Mouse (Mus musculus) embryonic facial prominence, embryonic 11.5 days (tissue): ENCODE results near the gene Bckdhb. TPM values are rescaled to one million over a fixed set of nuclear protein-coding genes. Genes with fewer than 3 reads are reported as not detected.
"Not testable (repeated sequence)": the region's sequence is repeated elsewhere in the genome, so short reads cannot be mapped to it uniquely, and the experiment has no call there.

Experiments used
- ATAC-seq: fragments of 200-750 bp; cut with Nextera tagmentation; replicated peaks from 2 replicates; pipeline ENCODE4 v1.8.0; 2017; ENCODE audit warnings: low read depth; ENCODE audit not compliant: insufficient number of reproducible peaks, low FRiP score, low TSS enrichment
- DNase-seq: peaks from one replicate; pipeline ENCODE4 v3.0.0-alpha.2; 2015; ENCODE audit warnings: low spot score
- H3K27ac ChIP-seq: fragments of 300-500 bp; sonication (generic); replicated peaks from 2 replicates; pipeline ENCODE4 v1.5.1; 2014; ENCODE audit warnings: mild to moderate bottlenecking, low read depth, low read length, control low read depth
- H3K27me3 ChIP-seq: fragments of 300-500 bp; sonication (generic); 2 replicates; pipeline ENCODE4 v1.6.1; 2014; ENCODE audit warnings: mild to moderate bottlenecking, low read length, moderate library complexity, mixed read lengths; ENCODE audit not compliant: control insufficient read depth, insufficient read depth
- H3K36me3 ChIP-seq: fragments of 300-500 bp; sonication (generic); replicated peaks from 2 replicates; pipeline ENCODE4 v1.6.1; 2014; ENCODE audit warnings: low read depth, mild to moderate bottlenecking, low read length, moderate library complexity, mixed read lengths; ENCODE audit not compliant: control insufficient read depth, insufficient read depth
- H3K4me1 ChIP-seq: fragments of 300-500 bp; sonication (generic); 2 replicates; pipeline ENCODE4 v1.6.1; 2014; ENCODE audit warnings: low read length, mixed read lengths; ENCODE audit not compliant: control insufficient read depth, insufficient read depth
- H3K4me2 ChIP-seq: fragments of 300-500 bp; sonication (generic); 2 replicates; pipeline ENCODE4 v1.6.1; 2014; ENCODE audit warnings: low read depth, mild to moderate bottlenecking, control low read depth, low read length, moderate library complexity
- H3K4me3 ChIP-seq: fragments of 300-500 bp; sonication (generic); 2 replicates; pipeline ENCODE4 v1.5.1; 2014; ENCODE audit warnings: low read depth, low read length, control low read depth
- H3K9ac ChIP-seq: fragments of 300-500 bp; sonication (generic); replicated peaks from 2 replicates; pipeline ENCODE4 v1.6.1; 2014; ENCODE audit warnings: mild to moderate bottlenecking, control low read depth, low read length
- H3K9me3 ChIP-seq: fragments of 300-500 bp; sonication (generic); replicated peaks from 2 replicates; pipeline ENCODE4 v1.6.1; 2016; ENCODE audit warnings: mild to moderate bottlenecking, low read length, inconsistent platforms, mixed read lengths; ENCODE audit not compliant: control insufficient read depth
- WGBS: fragments of 180-500 bp; shearing (Covaris S2); extraction: QIAGEN DNeasy Blood & Tissue Kit; methylation state at CpG from one replicate; pipeline ENCODE4 v1.1.7; 2014; 5-methylcytosine and 5-hydroxymethylcytosine counted together
- polyA plus RNA-seq: library from polyadenylated mRNA; unstranded; fragments of >200 nt; fragmentation: Nextera tagmentation; extraction: Ambion mirVana; gene quantifications from 2 replicates; pipeline ENCODE4 v1.2.1, GENCODE M21; 2014

The Bckdhb gene
- polyA plus RNA-seq, 1 experiment from 2014 or later = 83.8 TPM

- Histone ChIP-seq H3K36me3 (no peaks in the 10 kb centered on the region), H3K27ac (no peak overlapping the region), H3K4me2 (no peak overlapping the region), H3K4me3 (no peak overlapping the region), H3K27me3 (no peaks in the 10 kb centered on the region), H3K4me1 (no peaks in the 10 kb centered on the region), H3K9me3 (no peaks in the 10 kb centered on the region), H3K9ac (no peak overlapping the region)
- ATAC-seq (no peak), DNase-seq (no peak)
- WGBS = 81% methylated on average over 3 of the region's 3 CpGs
Measured at GRCm38 (mm10) chr9:84047436-84047835, 122.5 kb downstream of the Bckdhb start.

- no peak overlapping the region for H3K9ac ChIP-seq
- DNase-seq (no peak), ATAC-seq (no peak)
- H3K4me1 ChIP-seq = no peaks in the 10 kb centered on the region
- H3K4me3 ChIP-seq = no peak overlapping the region
- no peak overlapping the region for H3K4me2 ChIP-seq
- 68% methylated on average over 1 of the region's 1 CpGs for WGBS
- H3K9me3 ChIP-seq = no peaks in the 10 kb centered on the region
- H3K36me3 ChIP-seq = no peaks in the 10 kb centered on the region
- no peak overlapping the region for H3K27ac ChIP-seq
- no peaks in the 10 kb centered on the region for H3K27me3 ChIP-seq
Measured at GRCm38 (mm10) chr9:84049142-84049541, 124.2 kb downstream of the Bckdhb start.

- no peak overlapping the region for H3K9ac ChIP-seq
- H3K4me1 ChIP-seq = no peaks in the 10 kb centered on the region
- WGBS = 63% methylated on average over 18 of the region's 18 CpGs
- H3K27ac ChIP-seq = no peak overlapping the region
- H3K9me3 ChIP-seq = no peaks in the 10 kb centered on the region
- H3K4me2 ChIP-seq = no peak overlapping the region
- peak; percentile 56 for DNase-seq
- H3K4me3 ChIP-seq = no peak overlapping the region
- H3K27me3 ChIP-seq = no peaks in the 10 kb centered on the region
- no peaks in the 10 kb centered on the region for H3K36me3 ChIP-seq
- peak; percentile 58; the same call in 1 of the 2 replicates for ATAC-seq
Measured at GRCm38 (mm10) chr9:84050867-84051635, 126.1 kb downstream of the Bckdhb start.

- Histone ChIP-seq H3K36me3 (no peaks in the 10 kb centered on the region), H3K9me3 (no peaks in the 10 kb centered on the region), H3K4me2 (no peak overlapping the region), H3K27ac (no peak overlapping the region), H3K4me1 (no peaks in the 10 kb centered on the region), H3K27me3 (no peaks in the 10 kb centered on the region), H3K9ac (no peak overlapping the region), H3K4me3 (no peak overlapping the region)
- WGBS = 87% methylated on average over 7 of the region's 7 CpGs
- no peak for DNase-seq
- no peak for ATAC-seq
Measured at GRCm38 (mm10) chr9:84055125-84055807, 130.3 kb downstream of the Bckdhb start.

- H3K27me3 ChIP-seq, H3K36me3 ChIP-seq, H3K9ac ChIP-seq, H3K9me3 ChIP-seq, H3K4me1 ChIP-seq, H3K4me2 ChIP-seq, H3K4me3 ChIP-seq, ATAC-seq, H3K27ac ChIP-seq, DNase-seq: not testable (repeated sequence)
- 80% methylated on average over 4 of the region's 4 CpGs for WGBS
Measured at GRCm38 (mm10) chr9:84060781-84061180, 135.8 kb downstream of the Bckdhb start.

GRCm38 (mm10) chr9:84063617-84064016 lies 138.7 kb downstream of the Bckdhb start:
- Histone ChIP-seq H3K27me3 (no peaks in the 10 kb centered on the region), H3K9ac (no peak overlapping the region), H3K27ac (no peak overlapping the region), H3K4me3 (no peak overlapping the region), H3K9me3 (no peaks in the 10 kb centered on the region), H3K4me1 (no peaks in the 10 kb centered on the region), H3K4me2 (no peak overlapping the region), H3K36me3 (no peaks in the 10 kb centered on the region)
- 94% methylated on average over 3 of the region's 3 CpGs for WGBS
- ATAC-seq (no peak), DNase-seq (no peak)

- no peaks in the 10 kb centered on the region for H3K36me3 ChIP-seq
- no peak overlapping the region for H3K9ac ChIP-seq
- 93% methylated on average over 4 of the region's 4 CpGs for WGBS
- H3K4me2 ChIP-seq = no peak overlapping the region
- ATAC-seq = no peak
- no peaks in the 10 kb centered on the region for H3K27me3 ChIP-seq
- DNase-seq = no peak
- H3K4me1 ChIP-seq = no peaks in the 10 kb centered on the region
- H3K27ac ChIP-seq = no peak overlapping the region
- H3K4me3 ChIP-seq = no peak overlapping the region
- H3K9me3 ChIP-seq = no peaks in the 10 kb centered on the region
Measured at GRCm38 (mm10) chr9:84064113-84064512, 139.2 kb downstream of the Bckdhb start.

- no peak overlapping the region for H3K4me3 ChIP-seq
- no peaks in the 10 kb centered on the region for H3K27me3 ChIP-seq
- H3K9me3 ChIP-seq = no peaks in the 10 kb centered on the region
- no peak for ATAC-seq
- no peak for DNase-seq
- WGBS = 72% methylated on average over 6 of the region's 6 CpGs
- no peaks in the 10 kb centered on the region for H3K36me3 ChIP-seq
- H3K27ac ChIP-seq = no peak overlapping the region
- H3K9ac ChIP-seq = no peak overlapping the region
- H3K4me1 ChIP-seq = no peaks in the 10 kb centered on the region
- H3K4me2 ChIP-seq = no peak overlapping the region
Measured at GRCm38 (mm10) chr9:84070247-84070646, 145.3 kb downstream of the Bckdhb start.
